Mouse (Mus musculus) skeletal muscle tissue, postnatal 0 days (tissue): ENCODE measurements around the gene Trove2. TPM values are rescaled to one million over a fixed set of nuclear protein-coding genes. Genes with fewer than 3 reads are reported as not detected.

Experiments
- polyA plus RNA-seq: library from polyadenylated mRNA; unstranded; fragments of >200 nt; fragmentation: Nextera tagmentation; extraction: Ambion mirVana; gene quantifications from 2 replicates; pipeline ENCODE4 v1.2.1, GENCODE M21; 2015

Trove2 gene
- 5.4 and 5.9 TPM in 2 replicates for polyA plus RNA-seq

DNA sequence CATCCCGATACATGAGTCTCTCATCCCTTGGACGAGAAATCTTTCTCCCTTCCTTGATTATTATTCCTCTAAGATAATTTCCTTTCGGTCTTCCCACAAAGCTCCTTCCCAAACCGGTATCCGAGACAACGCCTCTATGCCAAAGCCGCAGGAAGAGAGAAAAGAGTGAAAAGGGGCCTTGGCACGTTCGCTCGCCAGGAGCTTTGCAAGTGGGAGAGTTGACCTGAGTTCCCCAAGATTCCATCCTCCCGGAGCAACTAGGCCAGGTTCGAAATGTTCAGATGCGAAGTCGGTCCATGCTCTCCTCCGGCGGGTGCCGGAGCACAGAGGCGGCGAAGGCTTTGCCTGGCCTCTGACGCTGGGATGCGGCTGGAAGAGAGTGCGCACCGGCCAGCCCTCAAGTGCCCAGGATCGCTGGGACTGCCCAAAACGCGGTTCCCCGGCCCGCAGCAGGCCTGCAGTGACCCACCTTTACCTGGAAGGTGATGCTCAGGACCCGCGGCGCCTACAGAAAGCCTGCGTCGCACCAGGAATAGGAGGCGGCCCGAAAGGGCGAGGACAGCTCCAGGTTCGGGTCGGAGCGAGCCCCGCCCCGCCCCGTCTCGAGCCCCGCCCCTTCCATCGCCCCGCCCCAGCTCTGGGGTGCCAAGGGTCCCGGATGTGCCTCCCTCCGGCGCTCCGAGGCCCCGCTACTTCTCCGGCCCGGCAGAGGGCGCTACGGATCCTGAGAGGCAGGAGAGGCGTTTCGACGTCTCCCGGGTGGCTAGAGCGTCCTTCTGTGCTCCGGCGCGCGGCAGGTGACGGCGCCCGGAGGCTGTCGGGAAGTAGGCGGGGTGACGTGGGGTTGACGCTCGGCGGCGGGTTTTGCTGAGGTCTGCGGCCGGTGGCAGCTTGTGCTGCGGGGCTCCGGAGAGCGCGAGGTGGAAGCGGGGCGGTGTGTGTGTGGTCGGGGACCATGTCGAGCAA is at the start of gene Trove2, which contains the start of gene Uchl5:
TSS of gene Trove2 (minus strand) at position 623 of the 966 bp plus-strand sequence.
TSS of gene Uchl5 (plus strand) at position 827 of the 966 bp plus-strand sequence.

DNA sequence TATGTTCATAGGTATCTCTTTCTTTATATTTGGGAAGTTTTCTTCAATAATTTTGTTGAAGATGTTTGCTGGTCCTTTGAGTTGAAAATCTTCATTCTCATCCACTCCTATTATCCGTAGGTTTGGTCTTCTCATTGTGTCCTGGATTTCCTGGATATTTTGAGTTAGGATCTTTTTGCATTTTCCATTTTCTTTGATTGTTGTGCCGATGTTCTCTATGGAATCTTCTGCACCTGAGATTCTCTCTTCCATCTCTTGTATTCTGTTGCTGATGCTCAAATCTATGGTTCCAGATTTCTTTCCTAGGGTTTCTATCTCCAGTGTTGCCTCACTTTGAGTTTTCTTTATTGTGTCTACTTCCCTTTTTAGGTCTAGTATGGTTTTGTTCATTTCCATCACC is 60.8 kb downstream of the Trove2 start, which contains the start of gene Glrx2:
TSS of gene Glrx2 (plus strand) at position 301 of the 400 bp plus-strand sequence.

DNA sequence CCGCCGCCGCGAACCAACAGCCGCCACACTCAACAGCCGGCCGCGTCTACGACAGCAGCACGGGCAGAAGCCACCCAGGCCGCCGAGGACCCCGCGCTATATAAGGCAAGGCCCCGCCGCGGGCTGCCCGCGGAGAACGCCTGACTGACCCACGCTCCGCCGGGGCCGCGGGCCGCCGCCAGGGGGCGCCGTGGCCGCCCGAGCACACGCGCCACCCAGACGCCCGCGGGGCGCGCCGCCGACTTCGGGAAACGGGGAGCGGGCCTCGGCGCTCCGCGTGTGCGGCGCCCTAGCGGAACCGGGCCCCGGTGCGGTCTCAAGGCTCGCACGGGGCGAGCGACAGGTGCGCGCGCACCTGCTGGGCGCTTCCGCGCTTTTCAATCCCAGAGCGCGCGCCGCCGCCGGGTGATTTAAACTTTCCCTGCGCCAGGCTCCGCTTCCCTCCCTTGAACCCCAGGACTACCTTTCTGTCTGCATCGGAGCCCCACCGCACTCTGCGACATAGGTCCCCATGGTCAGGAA is 74.1 kb downstream of the Trove2 start, which contains the start of gene Cdc73:
TSS of gene Cdc73 (minus strand) at position 153 of the 522 bp plus-strand sequence.

Other genes starting within 250 kb of the Trove2 start
- 7.9 and 15.6 TPM in 2 replicates for gene B3galt2, start 136.4 kb downstream of the Trove2 start, polyA plus RNA-seq
- gene Cdc73, start 74.2 kb downstream of the Trove2 start, polyA plus RNA-seq: 15.6 and 19.7 TPM in 2 replicates
- 94.3 and 101 TPM in 2 replicates for gene Glrx2, start 60.7 kb downstream of the Trove2 start, polyA plus RNA-seq
- 50.3 and 57.5 TPM in 2 replicates for gene Uchl5, start 204 bp upstream of the Trove2 start, polyA plus RNA-seq
- gene Rgs2, start 227.1 kb upstream of the Trove2 start, polyA plus RNA-seq: 58.8 and 100 TPM in 2 replicates